Mouse (Mus musculus) lung, postnatal 0 days (tissue): ENCODE measurements around the gene 4930556J24Rik. TPM values are rescaled to one million over a fixed set of nuclear protein-coding genes. Genes with fewer than 3 reads are reported as not detected.

Source experiments
- ATAC-seq: fragments of 200-750 bp; cut with Nextera tagmentation; 2 replicates; pipeline ENCODE4 v1.8.0; 2017; ENCODE audit warnings: moderate library complexity
- DNase-seq: peaks from one replicate; pipeline ENCODE4 v3.0.0-alpha.2; 2016; ENCODE audit warnings: low spot score
- H3K27ac ChIP-seq: fragments of 300-500 bp; sonication (generic); 2 replicates; pipeline ENCODE4 v1.5.1; 2014; ENCODE audit warnings: antibody characterized with exemption, mild to moderate bottlenecking, low read length, mixed read lengths
- H3K27me3 ChIP-seq: fragments of 300-500 bp; sonication (generic); replicated peaks from 2 replicates; pipeline ENCODE4 v1.6.1; 2014; ENCODE audit warnings: low read length, mixed read lengths; ENCODE audit not compliant: insufficient read depth
- H3K36me3 ChIP-seq: fragments of 300-500 bp; sonication (generic); 2 replicates; pipeline ENCODE4 v1.6.1; 2014; ENCODE audit warnings: low read length, mixed read lengths; ENCODE audit not compliant: insufficient read depth
- H3K4me1 ChIP-seq: fragments of 300-500 bp; sonication (generic); 2 replicates; pipeline ENCODE4 v1.6.1; 2014; ENCODE audit warnings: antibody characterized with exemption, low read depth, low read length, mixed read lengths; ENCODE audit not compliant: insufficient read depth
- H3K4me2 ChIP-seq: fragments of 300-500 bp; sonication (generic); replicated peaks from 2 replicates; pipeline ENCODE4 v1.6.1; 2014; ENCODE audit warnings: low read depth, mild to moderate bottlenecking, low read length, moderate library complexity, mixed read lengths
- H3K4me3 ChIP-seq: fragments of 300-500 bp; sonication (generic); 2 replicates; pipeline ENCODE4 v1.5.1; 2014; ENCODE audit warnings: low read depth, low read length
- H3K9ac ChIP-seq: fragments of 300-500 bp; sonication (generic); replicated peaks from 2 replicates; pipeline ENCODE4 v1.6.1; 2014; ENCODE audit warnings: low read depth, mild to moderate bottlenecking
- H3K9me3 ChIP-seq: fragments of 300-500 bp; sonication (generic); 2 replicates; pipeline ENCODE4 v1.6.1; 2016; ENCODE audit warnings: low read length, mixed read lengths
- CTCF ChIP-seq: IDR thresholded peaks from 2 replicates; pipeline ENCODE4 v1.5.1; 2016; ENCODE audit warnings: antibody characterized with exemption, mild to moderate bottlenecking
- EP300 ChIP-seq: IDR thresholded peaks from 2 replicates; pipeline ENCODE4 v1.6.1; 2016; ENCODE audit warnings: antibody characterized with exemption, mild to moderate bottlenecking, control low read depth
- WGBS: fragments of 180-500 bp; shearing (Covaris S2); extraction: QIAGEN DNeasy Blood & Tissue Kit; methylation state at CpG from one replicate; pipeline ENCODE4 v1.1.7; 2014; 5-methylcytosine and 5-hydroxymethylcytosine counted together
- polyA plus RNA-seq: library from polyadenylated mRNA; unstranded; fragments of >200 nt; fragmentation: Nextera tagmentation; extraction: Ambion mirVana; gene quantifications from 2 replicates; pipeline ENCODE4 v1.2.1, GENCODE M21; 2015

The 4930556J24Rik gene
- polyA plus RNA-seq, 1 experiment from 2014 or later = not detected

- DNase-seq (no peak), ATAC-seq (no peak)
- no peak for TF ChIP-seq CTCF
- no peak for TF ChIP-seq EP300
- Histone ChIP-seq H3K4me1 (no peaks in the 10 kb centered on the region), H3K27ac (no peak overlapping the region), H3K4me3 (no peak overlapping the region), H3K4me2 (no peak overlapping the region), H3K9me3 (no peaks in the 10 kb centered on the region), H3K27me3 (peaks cover 10% of the 10 kb centered on the region), H3K9ac (no peak overlapping the region), H3K36me3 (no peaks in the 10 kb centered on the region)
- 72% methylated on average over 6 of the region's 6 CpGs for WGBS
Observed at GRCm38 (mm10) chr11:3993132-3993531, 16.6 kb upstream of the 4930556J24Rik start.

GRCm38 (mm10) chr11:3989748-3990147 lies 13.2 kb upstream of the 4930556J24Rik start:
- TF ChIP-seq EP300 = no peak
- TF ChIP-seq CTCF = no peak
- Histone ChIP-seq H3K9me3 (no peaks in the 10 kb centered on the region), H3K4me1 (0 out of 2 replicates have a peak, but pooled peaks cover 3% of the 10 kb centered on the region), H3K27ac (no peak overlapping the region), H3K27me3 (no peaks in the 10 kb centered on the region), H3K36me3 (no peaks in the 10 kb centered on the region), H3K4me3 (no peak overlapping the region), H3K4me2 (no peak overlapping the region), H3K9ac (no peak overlapping the region)
- DNase-seq = no peak
- 62% methylated on average over 3 of the region's 3 CpGs for WGBS
- no peak for ATAC-seq

DNA sequence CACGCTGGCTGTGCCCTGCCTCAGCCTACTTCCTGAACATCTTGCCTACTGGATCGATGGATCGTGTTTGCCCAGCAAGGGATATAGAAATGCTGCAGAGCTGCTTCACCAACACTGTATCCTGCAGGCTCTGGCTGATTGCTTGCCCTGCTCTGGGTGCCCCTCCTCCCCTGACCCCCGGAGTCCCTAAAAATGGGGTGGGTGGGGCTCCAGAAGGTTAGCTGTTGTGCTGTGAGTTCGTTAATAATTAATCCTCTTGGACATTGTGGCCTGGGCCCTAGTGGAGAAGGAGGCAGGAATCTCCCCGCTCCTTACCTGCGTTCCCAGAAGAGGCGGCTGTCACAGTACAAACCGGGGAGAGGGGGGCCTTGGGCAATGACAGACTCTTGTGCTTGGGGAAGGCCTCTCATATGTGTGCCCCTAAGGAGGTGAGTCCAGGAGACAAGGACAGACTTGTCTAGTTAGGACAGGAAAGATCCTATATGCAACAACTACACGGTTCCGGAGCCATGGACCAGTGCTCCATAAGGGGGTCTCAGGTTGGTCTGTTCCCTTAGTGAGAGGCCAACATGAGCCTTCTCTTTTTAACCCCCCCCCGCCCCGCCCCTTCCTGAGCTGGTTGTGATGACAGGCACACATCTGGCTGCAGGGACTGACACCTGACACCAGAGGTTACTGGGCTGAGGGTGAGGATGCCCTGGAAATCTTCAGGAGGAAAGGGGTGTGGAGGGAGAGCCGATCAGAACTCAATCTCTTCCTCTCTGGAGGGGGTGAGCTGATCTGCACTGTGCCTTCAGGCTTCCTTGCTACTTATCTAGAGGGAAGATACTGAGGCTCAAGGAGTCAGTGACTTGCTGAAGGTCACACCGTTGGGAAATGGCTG lies 7.5 kb upstream of the 4930556J24Rik start:
- ATAC-seq = peak; percentile 91
- TF ChIP-seq CTCF = no peak
- TF ChIP-seq EP300 = no peak

GRCm38 (mm10) chr11:3983291-3983862 lies 6.8 kb upstream of the 4930556J24Rik start, which contains the start of gene Gal3st1:
Gal3st1 (plus strand) TSS chr11:3983636.
- 0 out of 2 replicates have a peak, but pooled peaks cover 3% of the 10 kb centered on the region for H3K27me3 ChIP-seq
- H3K4me1 ChIP-seq = 0 out of 2 replicates have a peak, but pooled peaks cover 6% of the 10 kb centered on the region
- no peaks in the 10 kb centered on the region for H3K9me3 ChIP-seq
- ATAC-seq = peak; percentile 92
- peak within 1 kb of the TSS; percentile 75 for H3K27ac ChIP-seq
- peak within 1 kb of the TSS; percentile 34 for H3K4me3 ChIP-seq
- 4% methylated on average over 28 of the region's 37 CpGs for WGBS
- no peak for TF ChIP-seq CTCF
- no peak for TF ChIP-seq EP300
- H3K36me3 ChIP-seq = no peaks in the 10 kb centered on the region; the same call in 1 of the 2 replicates
- peak; percentile 64 for DNase-seq
- H3K9ac ChIP-seq = no peak within 1 kb of the TSS
- H3K4me2 ChIP-seq = peak within 1 kb of the TSS; percentile 48

More for the DNA sequence above, 7.5 kb upstream of the 4930556J24Rik start:
- peak overlapping the region; percentile 34 for H3K4me3 ChIP-seq
- 0 out of 2 replicates have a peak, but pooled peaks cover 3% of the 10 kb centered on the region for H3K27me3 ChIP-seq
- no peak overlapping the region for H3K9ac ChIP-seq
- H3K36me3 ChIP-seq = no peaks in the 10 kb centered on the region; the same call in 1 of the 2 replicates
- H3K9me3 ChIP-seq = no peaks in the 10 kb centered on the region
- 6% methylated on average over 14 of the region's 15 CpGs for WGBS
- DNase-seq = peak; percentile 80
- peak overlapping the region; percentile 48 for H3K4me2 ChIP-seq
- H3K4me1 ChIP-seq = 0 out of 2 replicates have a peak, but pooled peaks cover 6% of the 10 kb centered on the region
- H3K27ac ChIP-seq = peak overlapping the region; percentile 75

DNA sequence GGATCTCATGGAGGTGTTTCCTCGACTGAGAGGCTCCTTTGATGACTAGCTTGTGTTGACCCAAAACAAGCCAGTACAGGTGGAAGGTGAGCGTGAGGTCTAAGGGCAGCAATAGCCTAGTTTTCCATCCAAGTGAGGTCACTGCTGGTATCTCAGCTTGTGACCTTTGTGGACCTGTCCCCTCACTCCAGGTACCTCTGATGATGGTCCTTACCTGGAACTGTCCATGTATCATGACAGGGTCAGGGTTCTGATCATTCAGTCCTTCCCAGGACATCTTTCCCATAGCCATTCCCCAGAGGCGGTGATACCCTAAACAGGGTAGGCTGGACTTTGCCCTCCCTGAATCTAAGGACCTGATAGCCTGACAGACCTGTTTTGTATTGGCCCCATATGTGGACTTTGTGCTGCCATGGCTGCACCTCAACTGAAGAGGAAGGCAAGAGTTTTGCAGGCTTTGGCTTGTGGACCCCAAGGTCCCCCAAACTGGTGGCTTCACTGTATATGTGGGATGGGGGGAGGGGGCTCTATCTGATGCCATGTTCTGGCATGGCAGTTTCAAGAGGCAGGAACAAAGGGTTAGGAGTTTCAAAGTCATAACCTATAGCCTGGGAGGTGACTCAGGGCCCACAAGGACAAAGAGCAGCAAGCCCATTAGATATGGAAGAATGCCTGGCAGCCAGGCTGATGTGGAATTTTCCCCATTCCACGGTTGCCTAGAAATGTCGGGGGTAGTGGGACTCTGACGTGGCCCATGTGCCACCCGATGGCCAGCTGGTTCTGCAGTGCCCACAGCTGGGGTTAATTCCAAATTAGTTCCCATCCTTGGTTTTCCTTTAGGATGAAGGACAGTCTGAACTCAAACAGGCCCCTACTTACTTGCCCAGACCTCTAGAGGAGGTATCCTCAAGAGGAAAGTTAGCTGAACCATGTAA lies 6.0 kb upstream of the 4930556J24Rik start:
- no peak for TF ChIP-seq CTCF
- no peak for TF ChIP-seq EP300
- H3K36me3 ChIP-seq = peaks cover 3% of the 10 kb centered on the region; the same call in 1 of the 2 replicates
- 58% methylated on average over 7 of the region's 7 CpGs for WGBS
- H3K27ac ChIP-seq = no peak overlapping the region
- H3K9me3 ChIP-seq = no peaks in the 10 kb centered on the region
- ATAC-seq (no peak), DNase-seq (no peak)
- H3K4me1 ChIP-seq = 0 out of 2 replicates have a peak, but pooled peaks cover 6% of the 10 kb centered on the region
- H3K9ac ChIP-seq = no peak overlapping the region
- H3K27me3 ChIP-seq = 0 out of 2 replicates have a peak, but pooled peaks cover 3% of the 10 kb centered on the region
- no peak overlapping the region for H3K4me2 ChIP-seq
- no peak overlapping the region for H3K4me3 ChIP-seq
